Mouse (Mus musculus) liver, adult (tissue): ENCODE results near the gene Wfdc3.

ENCODE experiments used
- GATA4 ChIP-seq: IDR thresholded peaks from 2 replicates; pipeline ENCODE4 v1.6.1; 2014; ENCODE audit warnings: mild to moderate bottlenecking, low read length; ENCODE audit not compliant: insufficient replicate concordance

Wfdc3 gene

GRCm38 (mm10) chr2:164731719-164732118, 14.0 kb downstream of the Wfdc3 start:
- no peak for TF ChIP-seq GATA4

- TF ChIP-seq GATA4, result no peak
Observed at GRCm38 (mm10) chr2:164725895-164726619, 19.7 kb downstream of the Wfdc3 start.

GRCm38 (mm10) chr2:164723276-164723675, 22.5 kb downstream of the Wfdc3 start:
- TF ChIP-seq GATA4, result no peak

- no peak for TF ChIP-seq GATA4
Observed at GRCm38 (mm10) chr2:164715005-164715404, 30.7 kb downstream of the Wfdc3 start, which contains the start of gene Spint5. TSS of gene Spint5 (plus strand) at chr2:164715305.

- no peak for TF ChIP-seq GATA4
Observed at GRCm38 (mm10) chr2:164705991-164706390, 39.7 kb downstream of the Wfdc3 start.

GRCm38 (mm10) chr2:164705328-164705727, 40.4 kb downstream of the Wfdc3 start:
- TF ChIP-seq GATA4, result no peak

- no peak for TF ChIP-seq GATA4
Observed at GRCm38 (mm10) chr2:164704235-164704634, 41.5 kb downstream of the Wfdc3 start.

- no peak for TF ChIP-seq GATA4
Observed at GRCm38 (mm10) chr2:164701761-164702160, 44.0 kb downstream of the Wfdc3 start.

GRCm38 (mm10) chr2:164700959-164701358, 44.8 kb downstream of the Wfdc3 start:
- TF ChIP-seq GATA4, result no peak

- TF ChIP-seq GATA4, result no peak
Observed at GRCm38 (mm10) chr2:164698201-164698600, 47.5 kb downstream of the Wfdc3 start, which contains the start of gene Spint4. TSS of gene Spint4 (plus strand) at chr2:164698501.

- no peak for TF ChIP-seq GATA4
Observed at GRCm38 (mm10) chr2:164684807-164685206, 60.9 kb downstream of the Wfdc3 start, which contains the start of gene Wfdc13. TSS of gene Wfdc13 (plus strand) at chr2:164685107.
